Mouse (Mus musculus): Measurements from ENCODE around the gene Smarca2.

GRCm38 (mm10) chr19:26778199-26778598, 173.3 kb downstream of the Smarca2 start:
- TF ChIP-seq CTCF (IDR thresholded peaks at IDR 0.05; ENCODE audit: extremely low read depth, insufficient read depth, insufficient read length, insufficient replicate concordance) (no peak), POLR2A (IDR thresholded peaks at IDR 0.05; ENCODE audit: low read depth, low read length) (no peak)

Data from spleen, adult 2 months (tissue).